Mouse (Mus musculus) mesoderm, embryonic 11.5 days (tissue): Measurements from ENCODE around the gene Gpr132.

Experiments
- DNase-seq: peaks from one replicate; pipeline ENCODE4 v3.0.0-alpha.2; 2012; ENCODE audit warnings: low read depth, low spot score

Gene Gpr132

DNA sequence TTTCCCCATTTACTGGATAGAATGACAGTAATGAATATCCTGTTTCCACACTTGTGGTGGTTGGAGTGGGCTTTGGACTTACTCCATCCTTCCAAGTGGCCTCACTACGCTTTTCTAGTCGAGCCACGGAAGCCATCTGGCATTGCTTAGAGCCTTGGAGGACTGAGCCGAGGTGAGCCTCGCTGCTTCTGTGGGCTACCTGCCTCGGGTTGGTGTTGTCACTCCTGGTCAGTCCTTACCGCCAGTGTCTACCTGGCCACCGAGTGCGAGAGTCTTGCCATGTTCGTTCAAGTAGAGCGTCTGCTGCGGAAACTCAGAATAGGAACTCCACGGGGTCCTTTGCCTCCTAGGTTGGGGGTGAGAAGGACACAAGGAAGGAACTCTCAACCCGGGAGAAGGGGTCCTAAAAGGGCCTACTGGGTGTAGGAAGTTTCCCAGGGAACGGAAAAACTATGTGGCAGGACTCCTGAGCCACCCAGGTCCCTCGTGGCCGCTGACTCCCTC, 9.1 kb upstream of the Gpr132 start:
- no peak for DNase-seq

DNA sequence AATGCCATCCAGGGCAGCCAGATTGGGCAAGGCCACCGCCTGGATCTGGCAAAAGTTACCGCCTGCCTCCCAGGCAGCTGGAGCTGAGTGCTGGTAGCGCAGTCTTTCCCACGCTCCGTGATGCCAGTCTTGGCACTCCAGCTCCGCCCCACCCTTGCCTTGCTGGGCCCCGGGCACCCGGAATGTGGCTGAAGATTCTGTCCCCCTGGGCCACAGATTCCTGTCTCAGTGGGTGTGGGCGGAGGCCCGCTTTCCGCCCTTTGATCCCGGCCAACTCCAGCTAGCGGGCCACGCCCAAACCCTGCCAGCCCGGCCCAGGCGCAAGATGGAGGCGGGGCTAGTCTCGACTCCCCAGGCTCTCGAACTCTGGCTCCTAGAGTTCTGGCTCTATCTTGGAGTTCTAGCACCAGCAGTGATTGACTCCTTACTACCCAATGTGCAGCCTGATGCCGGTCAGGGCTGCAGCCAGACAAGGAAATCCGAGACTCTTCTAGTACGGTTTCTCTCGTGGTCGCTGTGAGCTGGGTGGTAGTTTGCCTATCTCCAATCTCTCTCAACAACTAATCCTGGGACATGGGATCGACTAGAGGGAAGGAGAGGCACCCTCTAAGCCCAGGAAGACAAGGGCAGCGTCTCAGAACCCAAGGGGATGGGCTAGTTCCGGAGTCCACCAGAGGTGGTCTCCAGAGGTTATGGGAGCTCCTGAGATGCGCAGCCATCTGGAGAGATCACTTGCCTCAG, 8.5 kb upstream of the Gpr132 start:
- DNase-seq = no peak

DNA sequence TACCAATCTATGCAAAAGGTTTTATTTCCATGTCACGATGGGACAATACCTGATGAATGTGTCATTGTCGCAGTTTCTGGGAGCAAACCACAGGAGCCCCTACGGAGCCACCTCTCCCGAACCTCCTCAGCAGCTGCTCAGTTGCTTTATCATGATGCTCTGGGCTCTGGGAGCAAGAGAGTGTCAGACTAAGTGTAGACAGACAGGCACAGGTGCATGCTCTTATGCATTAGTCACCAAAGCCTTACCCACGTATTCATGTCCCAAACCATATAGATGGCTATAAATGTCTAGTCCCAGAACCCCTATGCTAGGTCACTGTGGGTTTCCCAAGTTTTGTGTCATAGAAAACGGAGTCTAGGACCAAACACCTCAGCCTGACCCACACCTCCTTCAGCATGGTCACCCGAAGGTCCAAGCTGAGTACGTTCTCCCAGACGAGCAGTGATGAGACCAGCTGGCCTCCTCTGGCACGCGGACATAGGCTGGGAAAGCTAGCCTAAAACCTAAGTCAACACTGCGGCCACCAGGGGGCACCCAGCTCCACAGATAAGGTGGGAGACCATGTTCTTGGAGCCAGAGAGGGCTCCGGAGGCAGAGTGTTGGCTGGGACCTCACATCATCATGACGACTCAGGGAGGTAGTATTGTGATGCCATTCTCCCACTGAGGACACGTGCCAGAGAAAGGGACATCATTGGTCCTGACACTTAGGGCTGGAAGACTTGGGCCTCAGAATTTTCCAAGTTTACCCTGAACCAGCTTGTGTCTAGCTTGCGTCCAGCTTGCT, 7.4 kb upstream of the Gpr132 start:
- DNase-seq = peak; percentile 89

DNA sequence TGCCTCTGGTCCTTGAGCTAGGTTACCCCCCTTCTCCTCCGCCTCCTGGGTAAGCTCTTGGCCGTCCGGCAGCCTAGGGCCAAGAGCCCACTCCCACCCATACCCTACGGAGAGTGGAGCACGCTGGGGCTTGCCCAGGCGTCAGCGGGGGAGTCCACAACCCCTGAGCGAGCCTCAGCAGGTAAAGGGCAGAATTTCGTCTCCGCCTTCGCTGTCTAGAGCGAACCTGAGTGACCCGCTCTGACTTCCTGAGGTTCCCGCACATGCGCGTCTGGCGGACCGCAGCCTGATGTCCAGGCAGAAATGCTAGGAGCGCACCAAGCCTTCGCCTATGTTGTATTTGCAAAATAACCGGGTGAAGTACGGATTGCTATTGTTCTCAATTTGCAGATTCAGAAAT, 6.2 kb upstream of the Gpr132 start:
- no peak for DNase-seq

DNA sequence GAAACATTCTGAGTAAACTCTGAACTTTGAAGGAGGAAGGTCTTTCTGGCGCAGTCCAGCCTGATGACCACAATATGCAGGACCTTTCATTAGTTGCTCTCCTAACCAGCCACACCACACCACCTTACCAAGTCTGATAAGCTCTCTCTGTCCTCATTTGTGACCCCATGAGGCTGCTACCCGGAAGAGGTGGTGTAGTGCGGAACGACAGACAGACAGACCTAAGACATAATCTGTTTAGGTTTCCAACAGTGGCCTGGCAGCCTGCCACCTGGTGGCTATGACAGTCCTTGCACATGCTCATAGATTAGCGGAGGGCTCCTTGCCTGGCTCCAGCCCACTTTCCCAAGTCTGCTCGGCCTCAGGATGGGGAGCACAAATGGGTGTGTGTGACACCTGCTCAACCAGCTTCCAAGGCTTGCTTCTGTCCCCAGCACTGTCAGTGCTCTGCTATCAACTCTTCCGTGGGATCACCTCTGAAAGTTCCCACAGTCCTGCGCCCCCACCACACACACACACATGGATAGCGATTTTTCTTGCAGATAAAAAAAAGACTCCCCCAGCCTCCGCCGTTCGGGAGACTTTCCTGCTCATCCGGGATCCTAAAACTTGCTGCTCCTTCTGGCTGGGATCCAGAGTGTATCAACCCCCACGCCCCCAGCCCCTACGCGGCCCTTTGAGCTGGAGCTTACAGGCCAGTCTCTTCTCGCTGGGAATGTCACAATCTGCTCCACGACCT, 5.6 kb upstream of the Gpr132 start:
- DNase-seq = peak; percentile 70

DNA sequence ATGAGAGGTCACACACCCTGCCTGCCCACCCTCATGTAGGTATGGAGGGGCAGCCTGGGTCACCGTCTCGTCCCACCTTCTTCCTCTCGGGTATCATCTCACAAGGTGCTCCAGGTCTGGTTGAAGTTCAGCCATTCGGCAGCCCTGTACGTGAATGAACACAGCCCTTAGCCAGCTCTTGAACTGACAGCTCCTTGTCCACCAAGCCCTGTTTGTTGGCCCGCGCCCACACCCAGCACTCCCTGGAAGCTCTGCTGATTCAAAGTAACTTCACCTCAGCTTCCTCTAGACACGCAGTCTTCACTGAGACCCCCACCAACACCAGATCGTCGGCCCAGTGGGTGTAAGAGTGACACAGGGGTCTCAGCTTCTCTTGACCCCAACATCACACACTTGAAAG, 5.0 kb upstream of the Gpr132 start:
- DNase-seq = no peak

DNA sequence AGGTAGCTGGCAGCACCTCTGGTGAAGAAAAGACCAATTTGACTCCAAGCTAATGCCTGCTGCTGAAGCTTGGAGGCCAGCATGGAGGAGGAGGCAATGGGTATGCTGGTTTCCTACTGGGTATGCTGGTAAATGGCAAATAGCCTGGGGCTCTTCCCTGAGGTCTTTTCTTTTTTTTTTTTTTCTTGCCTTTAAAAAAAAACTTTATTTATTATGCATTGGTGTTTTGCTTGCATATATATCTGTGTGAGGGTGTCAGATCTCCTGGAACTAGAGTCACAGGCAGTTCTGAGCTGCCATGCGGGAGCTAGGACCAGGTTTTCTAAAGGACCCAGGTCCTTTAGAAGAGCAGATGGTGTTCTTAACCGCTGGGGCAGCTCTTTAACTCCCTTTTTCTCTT, 3.2 kb upstream of the Gpr132 start:
- no peak for DNase-seq

DNA sequence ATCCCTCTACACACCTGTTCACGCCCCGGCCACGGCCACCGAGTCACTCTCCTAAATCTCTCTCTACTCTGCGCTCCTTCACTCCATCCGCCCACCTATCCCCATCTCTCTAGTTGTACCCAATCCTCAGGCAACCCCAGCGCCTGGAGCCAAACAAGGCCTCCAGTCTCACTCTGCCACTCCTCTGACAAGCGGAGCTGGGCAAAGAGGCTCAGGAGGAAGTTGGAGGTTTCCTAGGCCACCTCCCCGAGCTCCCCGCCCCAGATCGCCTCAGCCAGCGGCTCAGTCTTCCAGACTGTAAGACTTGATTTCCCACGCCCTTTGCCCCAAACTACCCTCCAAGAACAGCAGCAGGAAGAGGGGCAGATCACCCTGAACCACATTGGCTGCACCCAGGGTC, 2.7 kb upstream of the Gpr132 start:
- no peak for DNase-seq

DNA sequence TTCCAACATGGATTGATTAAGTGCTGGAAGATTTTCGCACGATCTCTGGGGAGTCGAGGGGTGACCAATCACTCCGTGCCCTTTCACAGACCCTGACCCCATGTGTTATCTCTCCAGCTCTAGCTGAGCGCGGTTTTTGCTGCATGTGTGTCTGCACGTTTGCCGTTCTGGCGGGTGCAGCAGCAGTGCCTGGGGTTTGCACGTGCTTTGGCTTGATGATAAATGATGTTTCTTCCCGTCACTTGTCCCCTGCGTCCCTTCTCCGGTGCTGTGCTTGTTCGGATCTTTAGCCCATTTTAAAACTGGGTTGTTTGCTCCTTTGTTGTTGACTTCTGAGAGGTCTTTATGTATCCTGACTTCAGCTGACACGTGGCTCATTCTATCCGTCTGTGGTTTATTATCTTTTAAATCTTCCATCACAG, 1.8 kb upstream of the Gpr132 start:
- DNase-seq = peak; percentile 56

DNA sequence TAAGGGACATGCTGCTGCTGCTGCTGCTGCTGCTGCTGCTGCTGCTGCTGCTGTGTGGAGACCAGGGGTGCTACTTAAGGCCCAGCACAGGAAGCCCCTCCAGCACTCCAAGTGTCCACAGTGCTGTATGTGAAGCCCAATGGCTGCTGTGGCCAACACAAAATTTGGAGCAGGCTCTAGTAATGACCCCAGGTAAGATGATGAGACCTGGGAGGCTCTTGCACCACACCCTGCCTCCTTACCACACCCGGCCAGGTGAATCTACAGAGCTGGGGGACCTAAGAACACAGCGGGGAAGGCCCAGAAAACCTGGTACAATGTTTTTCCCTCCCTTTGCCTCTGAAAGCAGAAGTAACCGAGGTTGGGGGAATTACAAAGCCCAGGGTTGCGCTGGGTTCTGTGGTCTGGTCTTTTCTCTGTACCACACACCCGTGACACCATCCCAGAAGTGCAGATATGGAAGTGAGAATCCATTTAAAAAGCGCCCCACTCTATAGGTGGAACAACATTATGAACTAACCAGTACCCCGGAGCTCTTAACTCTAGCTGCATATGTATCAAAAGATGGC, 838 bp downstream of the Gpr132 start:
- no peak for DNase-seq

DNA sequence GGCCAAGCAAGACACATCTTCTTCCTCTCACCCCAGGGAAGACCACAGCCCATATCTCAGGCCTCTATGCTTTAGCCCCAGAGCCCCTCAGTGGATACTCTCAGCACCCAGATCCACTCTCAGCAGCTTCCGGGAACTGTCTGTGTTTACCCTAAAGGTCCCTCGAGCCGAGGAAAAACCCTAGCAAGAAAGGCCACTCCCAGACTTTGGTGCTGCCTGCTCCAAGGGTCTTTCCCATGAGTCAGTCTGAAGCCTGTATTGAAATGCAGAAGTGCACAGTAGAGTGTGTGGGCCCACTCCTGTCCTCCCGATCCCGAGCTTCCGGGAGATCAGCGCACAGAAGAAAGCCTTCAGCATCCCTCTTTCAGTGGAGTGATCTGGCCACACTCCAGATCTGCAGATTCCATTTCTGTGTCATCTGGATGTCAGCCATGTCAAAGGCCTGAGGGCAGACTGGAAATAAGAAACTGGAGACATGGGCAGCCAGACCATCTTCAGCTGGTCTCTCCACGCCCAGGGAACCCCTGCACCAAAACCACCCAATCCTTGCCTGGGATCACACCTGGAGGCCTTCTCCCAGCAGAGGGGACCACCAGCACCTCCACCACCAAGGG, 1.5 kb downstream of the Gpr132 start:
- no peak for DNase-seq

DNA sequence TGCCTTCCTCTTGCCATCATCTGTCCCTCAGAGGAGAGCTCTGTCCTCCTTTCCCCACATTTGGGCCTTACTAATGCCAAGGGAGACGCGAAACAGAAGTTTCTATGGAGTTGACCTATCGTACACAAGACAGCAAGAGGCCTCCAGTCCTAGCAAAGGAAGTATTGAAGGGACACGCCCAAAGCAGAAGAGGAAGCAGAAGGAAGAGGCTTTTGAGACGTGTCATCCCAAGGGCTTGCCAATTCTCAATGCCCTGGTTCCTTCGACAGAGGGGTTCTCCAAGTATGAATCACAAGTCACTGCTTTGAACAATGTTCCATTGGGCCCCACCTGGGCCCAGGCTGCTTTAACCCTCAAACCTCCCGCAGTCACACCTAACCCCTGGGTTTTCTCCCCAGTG, 3.2 kb downstream of the Gpr132 start:
- DNase-seq = no peak

DNA sequence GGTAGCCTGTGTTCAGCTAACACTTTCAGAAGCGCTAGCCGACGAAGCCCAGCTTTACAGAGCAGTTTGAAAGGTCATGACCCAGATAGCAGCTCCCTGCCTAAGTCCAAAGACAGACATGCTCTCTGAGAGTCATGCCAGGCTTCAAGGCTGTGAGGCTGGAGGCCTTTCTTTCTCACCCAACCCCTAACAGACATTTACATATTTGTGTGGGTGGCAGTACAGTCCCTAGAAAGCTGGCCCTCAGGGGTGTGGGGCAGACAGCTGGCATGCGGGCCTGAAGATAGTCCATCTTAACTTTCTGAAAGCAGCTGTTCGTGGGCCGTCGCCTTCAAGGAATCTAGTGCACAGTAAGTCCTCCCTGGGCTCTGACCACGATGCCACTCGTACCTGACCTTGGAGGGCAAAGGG, 6.1 kb downstream of the Gpr132 start:
- no peak for DNase-seq

DNA sequence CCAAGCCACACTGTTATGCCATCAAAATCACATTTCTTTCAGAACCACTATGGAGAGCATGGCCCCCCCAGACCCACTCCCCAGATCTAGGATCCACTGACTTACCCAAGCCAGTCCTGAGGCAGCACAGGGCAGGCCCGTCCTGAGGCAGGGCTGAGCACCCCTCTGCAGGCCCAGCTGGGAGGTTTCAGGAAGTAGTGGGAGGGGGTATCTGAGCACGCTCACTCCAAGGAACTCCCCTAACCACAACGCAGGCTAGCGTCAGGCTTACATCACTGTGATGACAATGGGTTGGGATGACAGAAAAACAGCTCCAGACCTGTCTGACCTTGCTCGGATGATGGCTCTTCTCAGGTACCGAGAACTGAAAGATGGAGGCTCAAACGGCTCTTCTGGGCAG, 7.3 kb downstream of the Gpr132 start:
- DNase-seq = no peak

DNA sequence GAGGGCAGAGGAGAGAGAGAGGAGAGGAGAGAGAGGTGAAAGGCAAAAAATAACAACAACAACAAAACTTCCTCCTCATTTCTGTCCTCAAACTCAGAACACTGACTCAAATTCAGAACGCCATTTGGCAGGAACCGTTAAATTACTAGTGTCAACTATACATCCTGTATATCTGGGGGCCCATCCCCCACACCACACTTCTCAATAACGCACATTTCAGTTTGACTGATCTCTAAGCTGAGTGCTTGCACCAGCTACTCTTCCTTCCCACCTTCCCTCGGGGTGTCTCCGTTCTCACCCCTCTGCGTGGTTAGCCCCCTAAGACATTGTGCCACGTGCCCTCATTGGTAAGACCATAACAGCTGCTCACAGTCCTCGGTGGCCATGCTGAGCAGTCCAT, 8.1 kb downstream of the Gpr132 start:
- no peak for DNase-seq

DNA sequence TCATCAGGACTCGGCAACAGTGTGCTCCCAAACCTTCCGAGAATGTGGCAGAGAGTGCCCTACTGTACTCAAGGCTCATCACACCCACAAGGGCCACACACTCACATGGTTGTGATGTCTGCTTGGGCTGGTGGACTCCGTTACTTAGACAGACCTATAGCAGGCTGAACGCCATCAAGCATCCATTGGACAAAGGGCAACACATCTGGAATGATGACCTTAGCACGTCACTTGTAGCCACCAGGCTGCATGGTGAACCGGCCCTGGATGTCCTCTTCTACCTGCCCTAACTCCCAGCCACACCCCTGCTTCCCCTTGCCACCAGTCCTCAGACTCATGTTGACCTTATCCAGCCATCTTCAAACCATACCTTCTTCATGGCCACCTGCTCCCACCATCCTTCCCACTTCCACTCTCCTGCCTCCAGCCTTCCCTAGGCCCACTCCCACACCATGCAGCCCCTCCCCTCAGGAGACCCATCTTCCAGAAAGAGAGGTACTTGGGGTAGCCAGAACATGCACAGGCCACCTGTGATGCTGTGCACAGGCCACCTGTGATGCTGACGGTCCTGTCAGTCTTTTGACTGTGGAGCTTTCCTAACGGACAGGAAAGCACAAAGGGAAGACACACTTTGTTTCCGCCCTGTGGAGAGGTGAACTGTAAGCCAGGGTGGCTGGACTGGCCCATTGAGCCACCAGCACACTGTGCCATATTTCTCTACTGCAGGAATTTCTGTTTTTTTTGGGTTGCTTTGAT, 9.3 kb downstream of the Gpr132 start:
- DNase-seq = no peak

DNA sequence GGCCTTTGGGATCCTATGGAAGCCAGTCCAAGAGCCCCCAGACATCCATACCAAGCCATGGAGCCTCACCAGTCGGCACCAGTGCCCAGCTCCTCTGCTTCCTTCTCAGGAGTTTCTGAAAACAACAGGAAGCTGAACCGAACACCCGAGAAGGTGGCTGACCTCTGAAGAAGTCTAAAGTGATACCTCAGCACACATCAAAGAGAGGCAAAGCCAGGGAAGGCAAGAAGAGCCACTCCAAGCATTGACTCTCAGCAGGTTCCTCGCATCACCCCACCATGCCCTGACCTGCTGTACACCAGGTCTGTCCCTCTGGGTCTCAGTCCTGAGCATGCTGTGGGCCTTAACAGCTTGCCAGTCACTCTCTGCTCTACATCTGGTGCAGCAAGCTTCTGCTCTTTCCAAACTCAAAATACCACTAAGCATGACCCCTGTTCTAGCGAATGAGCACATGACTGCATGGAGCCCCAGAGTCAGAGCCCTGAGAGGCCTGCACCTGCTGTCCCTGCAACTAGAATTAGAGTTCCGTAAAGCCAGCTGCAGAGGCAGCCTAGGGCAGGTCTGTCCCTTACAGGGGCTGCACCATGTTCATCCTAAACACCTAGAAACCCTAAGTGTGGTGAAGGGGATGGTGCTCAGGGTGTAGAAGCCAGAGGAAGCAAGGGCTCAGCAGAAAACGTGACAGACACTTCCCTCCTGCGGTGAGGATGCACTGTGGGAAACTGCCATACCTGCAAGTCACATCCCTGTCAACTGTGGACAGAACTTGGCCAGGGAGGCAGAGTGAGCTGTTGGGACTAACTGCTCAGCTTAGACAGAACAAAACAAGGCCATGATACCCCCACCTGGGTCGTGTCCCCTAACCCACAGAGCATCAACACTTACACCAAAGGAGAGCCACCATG, 10.8 kb downstream of the Gpr132 start:
- DNase-seq = no peak

DNA sequence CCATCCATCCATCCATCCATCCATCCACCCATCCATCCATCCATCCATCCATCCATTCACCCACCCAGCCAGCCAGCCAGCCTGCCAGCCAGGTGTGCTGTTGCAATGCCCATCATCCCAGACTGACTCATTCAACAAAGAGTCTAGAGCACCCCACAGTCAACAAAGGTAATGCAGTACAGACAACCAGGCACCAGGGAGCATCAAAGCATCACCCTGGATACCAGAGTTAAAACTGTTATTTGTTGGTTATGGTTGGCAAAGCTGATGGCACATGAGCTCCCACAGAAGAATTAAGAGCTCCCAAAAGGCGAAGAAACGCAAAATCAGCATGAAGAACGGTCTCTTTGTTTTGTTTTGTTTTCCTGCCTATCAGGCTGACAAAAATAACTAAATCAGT, 11.7 kb downstream of the Gpr132 start:
- no peak for DNase-seq

DNA sequence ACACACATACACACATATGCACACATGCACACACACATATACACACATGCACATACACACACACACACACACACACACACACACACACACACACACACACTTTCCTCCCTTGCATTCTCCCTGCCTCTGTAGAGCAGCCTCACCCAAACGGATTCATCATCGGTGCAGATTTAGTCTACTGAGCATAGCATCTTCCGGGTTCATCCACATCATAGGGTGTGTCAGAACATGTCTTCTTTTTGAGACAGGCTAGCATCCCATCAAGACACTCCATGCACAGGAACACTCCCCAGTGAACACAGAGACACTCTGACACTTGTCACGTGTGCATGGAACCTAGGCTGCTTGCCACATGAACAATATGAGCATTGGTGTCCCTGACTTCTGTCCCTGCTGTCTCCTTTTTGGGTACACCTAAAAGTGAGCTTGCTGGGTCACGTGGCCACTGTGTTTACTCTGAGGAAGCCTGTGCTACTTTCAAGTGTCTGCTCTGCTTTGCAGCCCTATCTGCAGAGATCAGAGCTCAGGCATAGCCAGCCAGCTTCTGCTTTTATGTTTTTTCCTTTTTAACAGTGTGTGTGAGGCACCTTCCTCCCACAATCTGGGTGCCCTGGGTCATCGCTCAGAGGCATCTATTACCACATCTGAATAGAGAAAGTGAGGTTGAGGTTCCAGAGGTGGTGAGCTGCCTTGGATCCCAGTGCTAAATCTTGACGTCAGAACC, 13.3 kb downstream of the Gpr132 start:
- DNase-seq = no peak
